ENCODE assay signal across 9 mouse cellular contexts in the genomic region with DNA sequence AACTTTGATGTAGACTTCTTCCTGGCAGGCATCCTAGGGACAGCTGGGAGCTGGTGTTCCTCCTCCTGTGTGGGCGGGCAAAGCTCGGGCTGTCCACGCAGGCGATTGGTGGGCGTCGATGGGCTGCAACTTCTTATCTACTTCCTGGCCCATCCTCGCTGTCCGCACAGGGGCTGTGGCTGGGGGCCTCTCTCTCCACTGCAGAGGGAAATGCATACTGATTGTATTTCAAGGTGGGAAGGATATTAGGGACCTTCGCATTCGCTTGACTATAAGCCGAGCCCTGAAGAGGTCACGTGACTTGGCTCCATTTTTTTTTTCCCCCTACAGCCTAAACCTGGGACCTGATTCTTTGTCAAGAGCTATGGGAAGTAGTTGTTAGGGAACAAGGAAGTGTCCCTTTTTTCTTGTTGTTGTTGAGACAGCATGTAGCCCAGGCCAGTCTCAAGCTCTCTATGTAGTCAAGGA.
DNase-seq lines count a peak whose midpoint lies in the region; ATAC-seq and TF ChIP-seq lines count a peak whose summit lies in the region.
"Had no signal": no experiment of that assay in that cellular context is flagged by ENCODE, and none has a peak within 500 bp of the region (broad histone marks: within the 10 kb centered on the region; RNA-seq: fewer than 3 reads in every experiment).

No protein-coding gene starts in this region.

- H3K79me2 ChIP-seq in heart, adult 2 months (replicated peaks; ENCODE audit: control insufficient read depth, insufficient read depth, low read length), result no peaks in the 10 kb centered on the region

- WGBS in heart, adult 2 months, result 2% methylated on average over 12 of the region's 12 CpGs
- 54% methylated on average over 12 of the region's 12 CpGs for WGBS in kidney, embryonic 16.5 days
- WGBS in lung, adult 2 months, result 17% methylated on average over 12 of the region's 12 CpGs
- 8% methylated on average over 12 of the region's 12 CpGs for WGBS in small intestine, adult 2 months

- DNase-seq in G1E (ENCODE audit: low spot score) (peak; percentile 50), MN1 (ENCODE audit: low spot score) (no peak)
- peak; percentile 84 for DNase-seq in adrenal gland, adult 8-10 months
- peak; percentile 86 to 91 for DNase-seq in heart, adult 2 months
- peak; percentile 63 for DNase-seq in lung, adult 2 months

- peaks cover 11% of the 10 kb centered on the region for H3K4me1 ChIP-seq in G1E (ENCODE audit: insufficient read depth, low read depth, low read length)
- peaks cover 5% of the 10 kb centered on the region for H3K4me1 ChIP-seq in heart, adult 2 months (ENCODE audit: control insufficient read depth, insufficient read depth, low read length)
- H3K4me1 ChIP-seq in kidney, embryonic 16.5 days (ENCODE audit: insufficient read depth, low read length), result peaks cover 40% of the 10 kb centered on the region
- 0 out of 2 replicates have a peak, but pooled peaks cover 2% of the 10 kb centered on the region for H3K4me1 ChIP-seq in lung, adult 2 months (ENCODE audit: control insufficient read depth, insufficient read depth, low read length)
- peaks cover 4% of the 10 kb centered on the region for H3K4me1 ChIP-seq in small intestine, adult 2 months (ENCODE audit: control insufficient read depth, insufficient read depth, insufficient read length, low read length)

- intact Hi-C loops in heart, adult 2 months (cut with DNase I), result no loop called here

- TF ChIP-seq POLR2A in heart, adult 2 months (IDR thresholded peaks at IDR 0.05; ENCODE audit: insufficient read depth, low read depth, low read length), result peak; percentile 91
- TF ChIP-seq POLR2A in lung, adult 2 months (IDR thresholded peaks at IDR 0.05; ENCODE audit: borderline replicate concordance, extremely low read depth, low read depth, low read length), result peak; percentile 83; the same call in 1 of the 2 replicates
- TF ChIP-seq POLR2A in small intestine, adult 2 months (IDR thresholded peaks at IDR 0.05; ENCODE audit: low read depth, low read length), result peak; percentile 34; the same call in 1 of the 2 replicates

- H3K9me3 ChIP-seq in G1E (replicated peaks), result no peaks in the 10 kb centered on the region
- no peaks in the 10 kb centered on the region for H3K9me3 ChIP-seq in kidney, embryonic 16.5 days (ENCODE audit: low read length)
- H3K9me3 ChIP-seq: embryonic facial prominence, embryonic 15.5 days; neural tube, embryonic 12.5 days had no signal

- H3K36me3 ChIP-seq in G1E (replicated peaks), result no peaks in the 10 kb centered on the region
- H3K36me3 ChIP-seq in heart, adult 2 months (ENCODE audit: control insufficient read depth, insufficient read depth, low read length), result no peaks in the 10 kb centered on the region
- no peaks in the 10 kb centered on the region for H3K36me3 ChIP-seq in kidney, embryonic 16.5 days (ENCODE audit: insufficient read depth, low read length)
- H3K36me3 ChIP-seq in small intestine, adult 2 months (ENCODE audit: control insufficient read depth, insufficient read depth, low read length), result no peaks in the 10 kb centered on the region
- H3K36me3 ChIP-seq: neural tube, embryonic 12.5 days had no signal

- H3K27me3 ChIP-seq in G1E (ENCODE audit: insufficient read depth, low read length), result no peaks in the 10 kb centered on the region
- H3K27me3 ChIP-seq in heart, adult 2 months (ENCODE audit: control insufficient read depth, insufficient read depth, low read length), result no peaks in the 10 kb centered on the region
- H3K27me3 ChIP-seq in kidney, embryonic 16.5 days (ENCODE audit: insufficient read depth, low read length), result no peaks in the 10 kb centered on the region
- H3K27me3 ChIP-seq in small intestine, adult 2 months (ENCODE audit: control insufficient read depth, insufficient read depth, low read length), result no peaks in the 10 kb centered on the region
- H3K27me3 ChIP-seq: embryonic facial prominence, embryonic 15.5 days; neural tube, embryonic 12.5 days had no signal

- peak overlapping the region; percentile 57; the same call in 1 of the 2 replicates for H3K4me3 ChIP-seq in G1E (ENCODE audit: low read depth, low read length)
- H3K4me3 ChIP-seq in heart, adult 2 months, result peak overlapping the region; percentile 45
- peak overlapping the region; percentile 27 for H3K4me3 ChIP-seq in kidney, embryonic 16.5 days (ENCODE audit: low read length)
- peak overlapping the region; percentile 61 for H3K4me3 ChIP-seq in lung, adult 2 months (replicated peaks; ENCODE audit: extremely low read depth, low read depth, low read length)
- H3K4me3 ChIP-seq in small intestine, adult 2 months (ENCODE audit: low read depth, low read length), result peak overlapping the region; percentile 63
- H3K4me3 ChIP-seq: embryonic facial prominence, embryonic 15.5 days; neural tube, embryonic 12.5 days had no signal

- TF ChIP-seq CTCF in G1E (IDR thresholded peaks at IDR 0.05; ENCODE audit: low read depth, low read length), result no peak
- TF ChIP-seq CTCF in heart, adult 2 months (IDR thresholded peaks at IDR 0.05), result 0 out of 2 replicates have a peak, but pooled peaks have one; percentile 6
- TF ChIP-seq CTCF in lung, adult 2 months (IDR thresholded peaks at IDR 0.05; ENCODE audit: insufficient read depth, low read length), result no peak
- TF ChIP-seq CTCF in small intestine, adult 2 months (IDR thresholded peaks at IDR 0.05; ENCODE audit: extremely low read depth, insufficient read length, insufficient replicate concordance, low read depth, low read length), result no peak

- peak; percentile 80 for ATAC-seq in G1E (ENCODE audit: extremely low read depth, insufficient number of reproducible peaks, low FRiP score, poor library complexity, severe bottlenecking)
- ATAC-seq in kidney, embryonic 16.5 days (ENCODE audit: low FRiP score, low TSS enrichment), result peak; percentile 81

- peak overlapping the region; percentile 21 for H3K4me2 ChIP-seq in kidney, embryonic 16.5 days (replicated peaks; ENCODE audit: low read depth, low read length)
- H3K4me2 ChIP-seq: embryonic facial prominence, embryonic 15.5 days; neural tube, embryonic 12.5 days had no signal

- peak overlapping the region; percentile 68 for H3K27ac ChIP-seq in heart, adult 2 months
- peak overlapping the region; percentile 51 for H3K27ac ChIP-seq in kidney, embryonic 16.5 days (ENCODE audit: low read length)
- peak overlapping the region; percentile 46 for H3K27ac ChIP-seq in small intestine, adult 2 months (ENCODE audit: insufficient read depth, low read depth, low read length)
- H3K27ac ChIP-seq: embryonic facial prominence, embryonic 15.5 days; neural tube, embryonic 12.5 days had no signal

- H3K9ac ChIP-seq in heart, adult 2 months (ENCODE audit: low read depth, low read length), result peak overlapping the region; percentile 20
- no peak overlapping the region for H3K9ac ChIP-seq in kidney, embryonic 16.5 days (replicated peaks; ENCODE audit: low read length)
- H3K9ac ChIP-seq: embryonic facial prominence, embryonic 15.5 days; neural tube, embryonic 12.5 days had no signal

- 0 out of 2 replicates have a peak, but pooled peaks have one; percentile 26 for TF ChIP-seq EP300 in heart, adult 2 months (IDR thresholded peaks at IDR 0.05; ENCODE audit: insufficient read depth, low read depth, low read length)

Comparison
In these comparisons a context has a peak if more than half of its experiments do, and no peak if none do; other contexts are left out.
1. POLR2A ChIP-seq: peak in every context shown above with its lines; median percentile 91 in heart, adult 2 months; 83 in lung, adult 2 months; 34 in small intestine, adult 2 months.